Mouse (Mus musculus) T-helper 2 cell (primary cell): Measurements from ENCODE around the gene Mfap2.

Experiments
- in situ Hi-C: fragments of 300-600 bp; cut with MboI, MseI; formaldehyde crosslinking; loops from one replicate; pipeline ENCODE4 v1.15.1; 2025; ENCODE audit warnings: high pct_unique_total_duplicates

Gene Mfap2

DNA sequence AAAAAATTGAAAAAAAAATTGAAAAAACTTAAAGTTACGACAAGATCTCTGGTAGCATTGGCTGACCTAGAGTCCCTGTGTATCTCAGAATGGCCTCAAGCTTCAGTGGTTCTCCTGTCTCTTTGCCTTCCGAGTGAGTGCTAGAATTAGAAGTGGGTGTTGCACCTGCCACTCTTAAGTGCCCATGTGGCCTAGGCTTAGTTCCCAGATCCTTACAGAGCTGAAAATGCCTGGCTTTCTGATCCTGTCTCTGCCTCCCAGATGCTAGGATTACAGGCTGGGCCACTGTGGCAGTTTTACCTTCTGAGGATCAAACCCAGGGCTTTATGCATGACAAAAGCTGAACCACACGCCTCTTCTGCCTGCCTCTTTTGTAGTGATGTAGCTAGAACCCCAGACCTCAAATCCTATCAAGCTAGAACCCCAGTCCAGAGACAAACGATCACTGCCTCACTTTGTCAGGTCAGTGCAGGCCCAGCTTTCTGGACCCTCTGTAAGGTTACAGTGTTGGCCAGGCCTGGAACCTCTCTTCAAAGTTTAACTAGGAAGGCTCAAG, 54.0 kb downstream of the Mfap2 start:
- in situ Hi-C loops = loop anchor here (5.0 kb wide), 1 partner anchor 102 kb away; the partner anchor contains the start of gene Sdhb

DNA sequence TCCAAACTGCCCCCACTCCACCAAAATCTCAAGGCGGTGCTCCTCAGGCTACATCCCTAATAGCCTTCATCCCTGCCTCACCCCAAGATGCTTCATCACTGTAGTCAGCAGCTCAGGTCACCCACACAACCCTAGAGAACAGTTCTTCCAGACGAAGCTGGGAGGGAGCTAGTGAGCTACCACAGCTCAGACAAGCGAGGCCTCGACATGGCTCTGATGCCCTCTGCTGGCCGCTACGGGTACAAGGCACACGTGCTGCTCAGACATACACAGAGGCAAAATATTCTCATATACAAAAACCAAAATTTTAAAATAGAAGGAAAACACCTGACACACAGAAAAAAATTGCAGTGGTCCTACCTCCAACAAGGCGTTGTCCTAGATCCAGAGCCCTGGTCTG, 54.9 kb downstream of the Mfap2 start:
- in situ Hi-C loops = no loop called here
